Mouse (Mus musculus): ENCODE measurements around the gene Mndal. TPM values are rescaled to one million over a fixed set of nuclear protein-coding genes. Genes with fewer than 3 reads are reported as not detected.
"Not testable (repeated sequence)": the region's sequence is repeated elsewhere in the genome, so short reads cannot be mapped to it uniquely, and the experiment has no call there.

The Mndal gene
- 0.74 and 0.76 TPM in 2 replicates for polyA plus RNA-seq (2016; fragmentation: Nextera tagmentation; extraction: Ambion mirVana)

DNA sequence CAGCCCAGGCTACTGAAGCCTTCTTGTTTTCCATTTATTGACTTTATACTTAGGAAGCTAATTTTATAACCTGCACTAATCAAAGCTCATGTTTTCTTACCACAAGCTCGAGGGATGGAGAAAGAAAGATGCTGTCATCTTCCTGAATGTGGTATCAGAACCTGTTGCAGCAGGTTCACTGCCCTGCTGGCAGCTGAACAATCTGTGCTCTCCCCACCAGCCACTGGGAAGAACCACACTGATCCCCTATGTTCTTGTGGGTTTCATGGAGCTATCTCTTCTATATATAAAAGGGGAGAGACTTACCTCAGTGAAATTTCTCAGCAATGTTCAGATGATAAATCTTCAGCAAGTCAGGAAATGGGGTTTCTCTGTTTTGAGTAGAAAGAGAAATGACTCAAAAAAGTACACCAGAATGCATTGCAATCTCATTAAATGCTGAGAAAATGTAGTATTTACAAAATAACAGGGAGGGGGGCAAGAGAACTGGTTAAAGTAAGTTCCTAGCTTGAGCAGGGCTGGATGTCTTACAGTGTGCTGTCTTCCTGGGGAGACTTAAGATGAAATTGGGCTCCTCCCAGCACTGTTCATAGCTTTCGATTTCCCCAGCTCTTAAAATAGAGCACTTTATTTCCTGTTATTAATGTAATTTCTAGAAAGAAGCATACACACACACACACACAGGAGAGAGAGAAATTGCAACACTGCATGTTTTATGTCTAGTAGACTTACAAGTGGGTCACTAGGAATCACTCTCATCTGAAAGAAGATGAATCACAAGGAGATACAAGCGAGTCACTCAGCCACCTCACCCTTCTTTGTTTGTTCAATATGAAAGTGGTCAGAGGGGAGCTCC is at the start of gene Mndal, which contains the start of gene Ifi203:
Gene Mndal (minus strand): TSS at position 568 of the 856 bp plus-strand sequence.
Gene Ifi203 (minus strand): TSS at position 749 of the 856 bp plus-strand sequence.
- H3K4me3 ChIP-seq; H3K4me2 ChIP-seq (replicated peaks); H3K36me3 ChIP-seq; H3K9ac ChIP-seq; H3K27me3 ChIP-seq; H3K27ac ChIP-seq; ATAC-seq (ENCODE audit: low FRiP score); H3K9me3 ChIP-seq (replicated peaks); H3K4me1 ChIP-seq: not testable (repeated sequence)
- WGBS, result 73% methylated on average over 3 of the region's 3 CpGs

DNA sequence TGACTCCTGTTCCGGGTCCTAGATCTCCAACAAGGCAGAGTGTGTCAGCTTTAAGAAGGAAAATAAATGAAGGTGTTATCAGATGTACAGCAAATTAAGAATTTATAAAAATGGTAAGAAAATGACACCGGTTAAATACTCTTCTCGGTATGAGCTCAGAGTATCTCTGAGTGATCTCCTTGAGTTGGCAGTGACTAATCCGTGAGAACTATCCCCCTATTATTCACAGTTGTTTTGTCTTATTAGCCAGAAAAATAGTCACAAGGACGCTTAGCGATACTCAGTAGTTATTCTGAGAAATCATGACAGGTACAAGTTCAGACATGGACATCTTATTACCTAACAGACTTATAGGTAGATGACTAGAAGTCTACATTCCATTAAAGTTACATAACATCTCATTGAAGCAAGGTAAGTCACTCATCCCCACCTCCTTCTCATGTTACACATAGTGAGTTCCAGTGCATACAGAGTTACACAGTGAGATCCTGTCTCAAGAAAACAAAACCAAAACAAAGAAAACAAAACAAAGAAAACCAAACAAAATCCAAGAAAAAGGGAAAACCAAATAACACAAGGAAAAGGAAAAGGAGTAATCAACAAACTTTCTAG is 40.5 kb upstream of the Mndal start, which contains the start of gene Ifi202b:
Gene Ifi202b (minus strand): TSS at position 51 of the 612 bp plus-strand sequence.
- not testable (repeated sequence) for H3K27me3 ChIP-seq; H3K4me3 ChIP-seq; H3K4me2 ChIP-seq (replicated peaks); H3K4me1 ChIP-seq; H3K9me3 ChIP-seq (replicated peaks); H3K27ac ChIP-seq; ATAC-seq (ENCODE audit: low FRiP score); H3K9ac ChIP-seq; H3K36me3 ChIP-seq
- WGBS, result 86% methylated on average over 6 of the region's 6 CpGs

DNA sequence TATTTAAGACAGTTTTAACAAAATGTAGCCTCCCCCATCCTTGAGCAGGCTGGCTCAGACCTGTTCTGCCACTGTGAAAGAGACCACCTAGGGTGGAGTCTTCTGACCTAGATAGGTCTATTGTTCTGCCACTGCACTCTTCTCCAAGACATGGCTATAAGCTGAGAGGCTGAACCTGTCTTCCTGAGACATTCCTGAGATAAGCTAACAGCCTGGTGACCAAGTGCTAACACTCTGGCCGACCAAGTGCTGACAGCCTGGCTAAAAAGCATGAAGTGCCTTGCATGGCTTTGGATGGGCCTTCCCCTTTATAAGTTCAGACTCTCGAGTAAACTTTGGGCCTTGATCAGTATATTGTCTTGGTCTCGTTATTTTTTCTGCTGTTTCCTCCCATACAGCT is 38.7 kb upstream of the Mndal start:
- 61% methylated on average over 3 of the region's 3 CpGs for WGBS
- not testable (repeated sequence) for H3K4me2 ChIP-seq (replicated peaks); H3K27ac ChIP-seq; H3K9me3 ChIP-seq (replicated peaks); H3K27me3 ChIP-seq; H3K4me3 ChIP-seq; H3K36me3 ChIP-seq; H3K9ac ChIP-seq; ATAC-seq (ENCODE audit: low FRiP score); H3K4me1 ChIP-seq

DNA sequence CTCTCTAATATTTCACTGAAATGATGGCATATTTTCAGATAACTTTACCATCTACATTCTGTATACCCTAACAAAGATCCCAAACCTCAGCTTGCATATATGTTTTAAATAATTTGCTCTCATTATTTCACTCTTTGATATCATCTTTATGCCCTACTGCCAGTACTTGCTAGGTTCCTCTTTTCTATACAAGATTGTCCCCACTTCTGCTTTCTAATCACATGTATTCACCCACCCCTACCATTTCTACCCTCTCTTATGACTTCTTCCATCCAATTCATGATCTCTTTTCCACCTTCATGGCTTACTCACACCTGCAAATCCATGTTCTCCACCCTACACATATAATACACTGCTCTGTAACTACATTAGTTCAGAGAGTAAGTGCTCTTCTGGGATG is 35.3 kb upstream of the Mndal start:
- Histone ChIP-seq H3K36me3 (no peaks in the 10 kb centered on the region), H3K4me2 (replicated peaks) (no peak overlapping the region), H3K9me3 (replicated peaks) (no peaks in the 10 kb centered on the region), H3K9ac (no peak overlapping the region), H3K4me1 (no peaks in the 10 kb centered on the region), H3K27ac (no peak overlapping the region), H3K4me3 (no peak overlapping the region), H3K27me3 (no peaks in the 10 kb centered on the region)
- ATAC-seq (ENCODE audit: low FRiP score), result no peak

DNA sequence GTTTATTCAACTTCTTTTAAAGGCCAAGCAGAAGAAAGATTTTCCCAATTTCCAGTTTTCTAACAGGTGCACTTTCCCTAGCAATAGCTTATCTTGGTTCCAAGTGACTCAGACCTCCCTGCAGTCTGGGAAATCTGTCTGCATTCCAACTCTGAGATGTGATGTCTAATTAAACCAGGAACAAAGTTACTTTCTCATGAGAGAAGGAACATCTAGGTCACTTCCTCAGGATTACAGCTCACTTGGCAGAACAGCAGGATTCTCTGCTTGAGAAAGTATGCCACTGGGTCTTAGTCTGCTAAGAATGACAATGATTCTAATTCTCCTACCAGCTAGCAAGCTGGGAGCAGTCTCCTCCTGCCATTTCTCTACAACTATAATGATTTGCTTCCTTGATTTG is 30.8 kb upstream of the Mndal start:
- Histone ChIP-seq H3K9ac (no peak overlapping the region), H3K4me3 (no peak overlapping the region), H3K27ac (no peak overlapping the region), H3K4me1 (no peaks in the 10 kb centered on the region), H3K27me3 (no peaks in the 10 kb centered on the region), H3K36me3 (no peaks in the 10 kb centered on the region), H3K9me3 (replicated peaks) (no peaks in the 10 kb centered on the region), H3K4me2 (replicated peaks) (no peak overlapping the region)
- no peak for ATAC-seq (ENCODE audit: low FRiP score)

DNA sequence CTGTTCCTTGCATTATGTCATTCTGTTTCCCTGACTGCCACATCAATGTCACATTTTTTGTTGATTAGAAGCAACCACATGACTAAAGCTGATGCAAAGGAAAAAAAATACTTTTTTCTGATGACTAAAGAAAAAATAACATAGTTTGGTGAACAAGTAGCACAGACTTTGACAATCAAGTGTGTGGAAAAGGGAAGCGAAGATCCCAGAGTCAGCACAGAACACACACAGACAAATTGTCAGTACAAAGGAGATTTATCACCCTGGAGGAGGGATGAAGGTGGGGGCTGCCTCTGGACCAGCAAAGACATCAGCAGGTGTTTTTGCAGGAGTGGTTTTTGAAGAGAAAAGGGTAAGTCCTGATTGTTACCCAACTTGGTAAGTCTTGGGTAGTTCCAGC is 19.2 kb upstream of the Mndal start:
- not testable (repeated sequence) for H3K9me3 ChIP-seq (replicated peaks); H3K27me3 ChIP-seq; H3K4me2 ChIP-seq (replicated peaks); H3K4me1 ChIP-seq; H3K27ac ChIP-seq; H3K9ac ChIP-seq; ATAC-seq (ENCODE audit: low FRiP score); H3K36me3 ChIP-seq; H3K4me3 ChIP-seq
- 82% methylated on average over 1 of the region's 1 CpGs for WGBS

DNA sequence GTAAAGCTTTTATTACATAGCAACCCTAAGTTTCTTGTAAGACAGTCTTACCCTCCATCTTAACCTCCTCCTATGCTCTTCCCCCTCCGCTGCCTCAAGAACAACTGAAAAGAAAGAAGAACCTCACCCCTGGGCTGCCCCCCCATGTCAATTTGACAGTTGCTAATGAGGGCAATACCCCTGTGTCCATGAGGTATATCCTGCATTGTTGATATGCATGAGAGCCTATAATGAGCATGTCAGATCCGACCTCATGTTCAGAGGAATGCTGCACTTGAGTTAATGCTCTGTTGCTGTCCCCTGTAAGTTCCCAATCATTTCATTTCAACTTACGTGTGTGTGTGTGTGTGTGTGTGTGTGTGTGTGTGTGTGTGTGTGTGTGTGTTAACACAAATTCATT is 17.7 kb upstream of the Mndal start:
- H3K27me3 ChIP-seq; H3K36me3 ChIP-seq; ATAC-seq (ENCODE audit: low FRiP score); H3K4me1 ChIP-seq; H3K4me2 ChIP-seq (replicated peaks); H3K4me3 ChIP-seq; H3K27ac ChIP-seq; H3K9ac ChIP-seq; H3K9me3 ChIP-seq (replicated peaks): not testable (repeated sequence)
- 69% methylated on average over 3 of the region's 3 CpGs for WGBS

DNA sequence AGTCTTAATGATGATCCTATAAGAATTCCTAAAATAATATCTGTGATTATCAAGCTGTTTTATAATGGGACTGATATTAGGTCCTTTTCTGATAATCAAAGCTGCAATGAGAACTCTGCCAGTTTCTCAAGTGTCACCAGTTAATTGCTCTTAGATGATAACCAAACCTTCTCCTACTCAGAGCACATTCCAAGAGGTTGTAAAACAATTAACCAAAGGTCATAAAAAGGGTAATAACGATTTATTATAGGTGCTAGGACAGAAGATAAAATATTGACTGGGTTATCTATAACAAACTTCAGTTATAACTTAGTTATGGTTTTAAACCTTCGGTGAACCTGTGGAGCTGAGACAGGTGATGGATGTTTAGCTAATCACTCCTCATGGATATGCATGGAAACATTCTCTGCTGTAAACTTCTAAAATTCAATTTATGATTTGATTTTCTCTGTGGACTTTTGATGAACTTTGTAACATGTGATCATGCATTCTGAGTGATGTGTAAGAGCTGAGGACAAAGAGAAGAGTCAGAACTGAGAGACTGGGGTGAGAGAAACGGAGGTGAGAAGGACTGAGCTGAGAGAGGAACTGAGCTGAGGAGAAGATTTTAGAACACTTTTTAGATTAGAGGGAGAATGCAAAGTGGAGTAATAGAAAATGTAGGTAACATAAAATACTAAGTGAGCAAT is 13.7 kb upstream of the Mndal start:
- H3K9me3 ChIP-seq (replicated peaks); H3K4me2 ChIP-seq (replicated peaks); H3K4me3 ChIP-seq; H3K27me3 ChIP-seq; ATAC-seq (ENCODE audit: low FRiP score); H3K4me1 ChIP-seq; H3K27ac ChIP-seq; H3K36me3 ChIP-seq; H3K9ac ChIP-seq: not testable (repeated sequence)
- WGBS, result 78% methylated on average over 3 of the region's 3 CpGs

DNA sequence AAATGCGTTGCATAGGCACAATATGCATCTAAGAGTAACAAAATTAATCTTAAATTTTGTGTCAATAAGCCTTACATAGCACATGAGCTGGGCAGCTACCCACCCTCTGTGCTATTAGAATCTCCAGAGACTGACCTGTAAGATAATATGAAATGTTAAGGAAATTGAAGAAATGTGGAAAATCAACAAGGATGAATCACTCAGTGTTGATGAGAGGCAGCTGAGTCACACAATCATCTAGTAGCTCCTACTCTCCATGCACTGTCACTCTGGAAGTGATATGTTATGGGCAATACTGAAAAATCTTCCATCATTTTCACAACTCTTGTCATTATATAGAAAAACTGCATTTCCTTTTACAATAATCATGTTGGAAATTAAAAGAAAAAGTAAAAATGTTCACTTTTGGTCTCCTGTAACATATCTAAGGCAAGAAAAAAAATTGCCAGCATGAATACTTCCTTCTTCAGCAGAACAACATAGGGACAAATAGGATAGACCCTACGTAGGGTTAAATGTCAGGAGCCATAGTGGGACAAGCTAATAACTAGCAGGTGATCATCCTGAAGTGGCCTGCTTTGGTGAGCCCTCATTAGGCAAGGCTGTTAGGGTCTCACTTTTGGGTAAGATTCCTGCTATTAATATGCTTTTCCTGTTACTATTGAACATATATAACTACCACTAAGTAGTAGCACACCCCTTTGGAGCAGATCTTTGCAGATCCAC is 12.9 kb upstream of the Mndal start:
- 82% methylated on average over 2 of the region's 2 CpGs for WGBS
- Histone ChIP-seq H3K27me3 (no peaks in the 10 kb centered on the region), H3K4me1 (no peaks in the 10 kb centered on the region), H3K27ac (no peak overlapping the region), H3K4me3 (no peak overlapping the region), H3K36me3 (no peaks in the 10 kb centered on the region), H3K9me3 (replicated peaks) (no peaks in the 10 kb centered on the region), H3K9ac (no peak overlapping the region), H3K4me2 (replicated peaks) (no peak overlapping the region)
- no peak for ATAC-seq (ENCODE audit: low FRiP score)

DNA sequence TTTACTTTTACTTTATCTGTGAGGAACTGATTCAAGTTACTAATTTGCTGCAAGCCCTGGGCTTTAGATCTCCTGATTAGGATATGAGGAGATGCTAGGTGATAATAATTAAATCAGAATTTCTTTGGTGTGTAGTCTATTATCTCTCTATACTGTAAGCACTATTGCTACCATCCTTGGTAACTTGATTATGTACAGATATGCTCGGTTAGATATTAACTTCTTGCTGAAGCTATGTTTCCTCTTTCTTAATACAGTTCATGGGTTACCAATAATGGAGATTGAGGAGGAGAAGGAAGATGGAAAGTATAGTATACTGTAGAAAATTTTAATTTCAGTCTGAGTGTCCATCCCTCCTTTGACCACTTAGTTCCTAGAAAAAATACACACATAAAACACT is 11.3 kb upstream of the Mndal start:
- H3K4me3 ChIP-seq, result no peak overlapping the region
- ATAC-seq (ENCODE audit: low FRiP score), result no peak
- no peak overlapping the region for H3K9ac ChIP-seq
- H3K27me3 ChIP-seq, result no peaks in the 10 kb centered on the region
- no peak overlapping the region for H3K4me2 ChIP-seq (replicated peaks)
- no peaks in the 10 kb centered on the region for H3K36me3 ChIP-seq
- H3K4me1 ChIP-seq, result no peaks in the 10 kb centered on the region
- 88% methylated on average over 1 of the region's 1 CpGs for WGBS
- H3K27ac ChIP-seq, result no peak overlapping the region
- no peaks in the 10 kb centered on the region for H3K9me3 ChIP-seq (replicated peaks)

DNA sequence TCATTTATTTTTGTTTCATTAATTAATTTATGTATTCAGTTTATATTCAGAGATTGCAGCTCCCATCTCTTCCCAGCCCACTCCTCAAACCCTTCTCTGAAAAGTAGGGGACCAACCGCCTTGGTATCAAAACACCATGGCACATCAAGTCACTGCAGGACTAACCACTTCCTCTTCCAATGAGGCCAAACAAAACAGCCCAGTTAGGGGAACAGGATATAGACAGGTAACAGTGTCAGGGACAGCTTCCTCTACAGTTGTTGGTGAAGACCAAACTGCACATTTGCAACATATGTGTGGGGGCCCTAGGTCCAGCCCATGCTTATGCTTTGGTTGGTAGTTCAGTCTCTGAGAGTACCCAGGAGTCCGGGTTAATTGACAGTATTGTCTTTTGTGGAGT is 6.8 kb upstream of the Mndal start:
- not testable (repeated sequence) for H3K4me3 ChIP-seq; H3K27ac ChIP-seq; ATAC-seq (ENCODE audit: low FRiP score); H3K27me3 ChIP-seq; H3K4me1 ChIP-seq; H3K9ac ChIP-seq; H3K4me2 ChIP-seq (replicated peaks); H3K9me3 ChIP-seq (replicated peaks); H3K36me3 ChIP-seq
- 85% methylated on average over 2 of the region's 2 CpGs for WGBS

DNA sequence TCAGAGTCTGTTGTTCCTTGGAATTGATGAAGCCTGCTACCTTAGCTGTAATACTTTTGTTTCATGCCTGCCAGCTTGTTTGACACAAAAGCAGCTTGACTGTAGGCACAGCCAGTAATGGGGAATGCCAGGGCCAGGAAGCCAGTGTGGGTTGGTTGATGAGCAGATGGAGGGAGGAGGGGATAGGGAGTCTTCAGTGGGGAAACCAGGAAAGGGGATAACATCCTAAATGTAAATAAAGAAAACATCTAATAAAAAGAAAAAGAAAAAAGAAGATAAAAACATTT is 432 bp upstream of the Mndal start:
- not testable (repeated sequence) for H3K36me3 ChIP-seq; H3K27ac ChIP-seq; H3K4me3 ChIP-seq; H3K4me1 ChIP-seq; H3K27me3 ChIP-seq; ATAC-seq (ENCODE audit: low FRiP score); H3K9me3 ChIP-seq (replicated peaks); H3K4me2 ChIP-seq (replicated peaks); H3K9ac ChIP-seq

Data from hindbrain, embryonic 12.5 days (tissue).